Mouse (Mus musculus) urinary bladder, adult 2 months (tissue): ENCODE measurements at regions not wholly inside any gene's neighbourhood (a gene's known extent, or its start where the extent isn't known, plus 50 kb on each side); places are given as distances from the start of the nearest gene placed in this dataset.

Source experiments
- DNase-seq: peaks from one replicate; pipeline ENCODE4 v3.0.0; 2022; ENCODE audit warnings: low spot score

DNA sequence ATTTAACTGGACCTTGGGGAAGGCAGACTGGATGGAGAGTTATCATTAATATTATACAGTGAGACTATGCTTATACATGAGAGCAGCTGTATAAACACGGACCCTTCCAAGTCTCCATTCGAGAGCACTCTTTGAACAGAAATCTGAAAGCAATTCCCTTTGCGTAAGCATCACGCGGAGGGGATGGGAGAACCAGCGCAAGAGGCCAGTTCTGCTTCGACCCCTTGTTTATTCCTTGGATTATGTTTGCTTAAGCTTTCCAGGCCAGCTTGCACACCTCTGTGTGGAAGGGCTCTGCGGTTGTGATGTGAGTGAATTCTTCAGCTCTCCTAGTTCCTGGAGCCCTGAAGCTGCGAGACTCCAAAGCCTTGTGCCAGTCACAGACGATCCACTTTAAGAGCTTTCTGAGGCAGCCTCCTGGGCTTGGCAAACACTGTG is 109.2 kb upstream of the Fbxo11 start:
- no peak for DNase-seq

DNA sequence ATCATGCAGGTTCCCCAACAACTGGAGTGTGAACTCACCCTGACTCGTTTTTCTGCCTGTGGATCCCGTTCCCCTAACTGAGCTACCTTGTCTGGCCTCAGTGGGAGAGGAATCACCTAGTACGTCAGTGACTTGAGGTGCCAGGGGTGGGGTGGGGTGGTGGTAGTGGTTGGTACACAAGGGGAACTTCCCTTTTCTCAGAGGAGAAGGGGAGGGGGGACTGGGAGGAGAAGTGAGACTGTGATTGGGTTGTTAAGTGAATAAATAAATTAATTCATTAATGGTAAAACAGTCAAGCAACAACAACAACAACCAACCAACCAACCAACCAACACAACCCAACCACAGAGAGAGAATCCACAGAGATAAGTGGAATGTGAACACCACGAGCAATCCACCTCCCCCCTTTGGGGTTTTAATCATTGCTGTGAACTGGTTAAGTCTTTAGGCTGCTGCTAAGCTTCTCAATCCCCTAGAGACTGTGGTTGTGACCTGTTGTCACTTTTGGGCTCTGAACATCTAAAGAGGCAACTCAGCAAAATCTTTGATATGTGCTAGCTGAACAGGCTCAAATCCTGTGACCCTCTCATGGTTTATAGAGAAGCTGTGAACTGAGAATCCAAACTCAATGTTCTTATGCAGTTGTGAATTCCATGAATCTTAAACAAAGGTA is 111.0 kb upstream of the Fbxo11 start:
- no peak for DNase-seq

DNA sequence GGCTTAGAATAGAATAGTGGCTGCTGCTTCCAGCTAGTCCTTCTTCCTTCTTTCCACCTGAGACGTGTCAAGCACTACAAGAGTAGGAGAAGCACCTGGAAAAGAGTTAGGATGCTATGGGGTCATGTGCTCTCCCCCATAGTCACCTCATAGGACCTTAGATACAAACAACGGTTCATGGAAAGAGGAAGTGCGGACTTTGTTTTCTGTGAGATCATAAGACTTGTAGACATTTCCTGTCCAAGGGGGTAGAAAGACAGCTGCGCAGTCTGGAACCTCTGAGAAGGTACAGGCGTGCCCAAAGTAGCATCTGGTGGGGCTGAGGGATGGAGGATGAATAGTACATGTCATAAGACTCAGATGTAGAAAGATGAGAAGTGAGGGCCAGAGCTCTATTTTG is 125.6 kb upstream of the Fbxo11 start:
- DNase-seq = no peak

DNA sequence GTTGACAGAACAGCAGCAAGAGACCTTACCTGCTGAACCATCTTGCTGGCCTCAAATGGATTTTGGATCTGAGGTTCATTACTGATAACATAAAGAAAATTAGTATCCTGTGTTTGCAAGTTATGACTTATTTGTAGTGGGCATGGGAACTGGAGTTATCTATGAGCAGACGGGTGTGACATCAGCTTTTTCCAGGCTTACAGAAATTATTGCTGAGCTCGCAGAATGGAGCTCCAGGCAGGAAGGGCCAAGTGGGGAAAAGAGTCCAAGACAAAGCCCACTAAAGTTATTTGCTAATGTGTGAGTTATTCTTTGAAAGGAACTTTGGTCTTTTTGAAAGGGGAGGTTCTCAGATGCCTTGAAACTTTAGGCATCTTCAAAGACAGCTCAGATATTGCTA is 126.4 kb upstream of the Fbxo11 start:
- no peak for DNase-seq

DNA sequence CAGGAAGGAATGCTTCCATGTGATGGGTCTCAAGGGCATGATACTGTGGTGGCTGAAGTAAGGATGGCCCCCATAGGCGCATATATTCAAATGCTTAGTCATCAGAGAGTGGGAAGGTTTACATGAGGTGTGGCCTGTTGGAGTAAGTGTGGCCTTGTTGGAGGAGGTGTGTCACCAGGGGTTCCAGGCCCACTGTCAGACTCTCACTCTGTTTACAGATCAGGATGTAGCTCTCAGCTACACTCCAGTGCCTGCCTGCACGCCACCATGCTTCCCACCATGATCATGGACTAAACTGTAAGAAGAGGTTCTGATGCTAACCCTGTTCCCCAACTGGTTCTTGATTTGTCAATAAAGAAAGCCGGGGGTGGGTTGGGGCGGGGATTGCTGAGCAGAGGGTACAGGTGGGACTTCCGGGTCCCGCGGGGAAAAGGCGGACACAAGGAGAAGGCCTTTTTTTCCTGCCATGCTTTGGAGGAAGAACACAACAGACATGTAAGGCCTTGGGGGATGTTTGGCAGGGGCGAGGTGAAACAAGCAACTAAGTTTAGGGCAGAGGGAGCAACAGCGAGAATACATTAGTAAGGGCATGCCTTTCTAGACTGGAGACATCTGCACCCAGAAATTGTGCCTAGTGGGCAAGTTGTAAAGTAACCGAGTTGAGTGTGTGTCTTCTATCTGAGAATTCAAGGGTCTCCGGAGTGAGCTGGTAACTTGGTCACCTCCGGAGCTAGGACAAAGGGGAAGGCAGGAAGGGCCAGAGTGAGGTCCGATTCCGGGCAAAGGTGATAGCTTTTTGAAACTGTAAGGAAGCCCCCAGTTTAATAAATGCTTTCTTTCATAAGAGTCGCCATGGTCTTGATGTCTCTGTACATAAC is 127.1 kb upstream of the Fbxo11 start:
- DNase-seq = no peak

DNA sequence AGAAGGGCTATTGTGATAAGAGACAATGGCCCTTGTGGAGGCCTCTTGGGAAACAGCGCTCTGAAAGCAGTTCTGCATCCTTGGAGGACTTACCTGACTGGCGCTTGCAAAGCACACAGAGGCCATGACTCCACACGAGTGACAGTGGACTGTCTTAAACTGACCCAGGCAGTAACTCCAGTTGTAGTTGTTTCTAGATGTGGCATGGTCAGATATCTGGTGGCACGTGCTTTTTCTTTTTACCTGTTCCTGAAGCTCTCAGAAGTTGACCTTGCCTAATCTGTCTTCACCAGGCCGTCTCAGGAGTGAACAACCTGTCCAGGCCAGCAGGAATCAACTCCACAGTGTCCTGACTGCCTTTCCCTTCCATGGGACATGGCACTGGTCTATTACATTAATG is 129.6 kb upstream of the Fbxo11 start:
- DNase-seq = no peak

DNA sequence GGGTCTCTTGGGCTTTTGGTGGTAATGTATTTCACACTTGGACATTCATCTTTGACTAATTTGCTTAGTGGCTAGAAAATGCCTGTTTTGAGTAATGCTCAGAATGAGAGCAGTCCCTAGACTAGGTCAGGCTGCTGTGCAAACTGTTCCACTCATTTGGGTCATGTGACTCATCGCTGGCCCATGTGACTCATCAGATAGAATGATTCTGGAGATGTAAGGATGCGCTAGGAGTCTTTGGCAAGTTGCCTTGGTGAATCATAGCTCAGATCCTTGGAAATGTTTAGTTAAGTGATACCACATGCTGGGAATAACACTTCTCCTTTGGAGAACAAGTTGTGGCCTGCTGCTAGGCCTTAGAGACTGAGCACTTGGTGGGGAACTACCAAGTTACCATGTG is 130.2 kb upstream of the Fbxo11 start:
- DNase-seq = no peak

DNA sequence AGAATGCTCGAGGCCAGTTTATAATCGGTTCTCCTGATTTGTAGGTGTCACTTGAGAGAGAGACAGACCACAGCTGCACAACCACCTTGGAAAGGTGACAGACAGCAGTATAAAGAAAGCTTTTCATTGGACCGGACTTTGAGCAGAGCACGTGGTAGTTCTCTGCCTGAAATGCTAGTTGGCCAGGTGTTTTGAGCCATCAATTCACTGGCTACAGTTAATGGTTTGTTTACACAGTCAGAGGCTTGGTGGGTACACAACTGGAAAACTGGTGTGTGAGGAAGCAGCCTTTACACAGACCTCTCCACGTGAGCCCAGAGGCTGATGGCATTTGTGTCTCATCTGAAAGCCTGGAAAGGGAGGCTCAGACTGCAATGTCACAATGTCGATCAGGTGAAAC is 130.8 kb upstream of the Fbxo11 start:
- DNase-seq = no peak

DNA sequence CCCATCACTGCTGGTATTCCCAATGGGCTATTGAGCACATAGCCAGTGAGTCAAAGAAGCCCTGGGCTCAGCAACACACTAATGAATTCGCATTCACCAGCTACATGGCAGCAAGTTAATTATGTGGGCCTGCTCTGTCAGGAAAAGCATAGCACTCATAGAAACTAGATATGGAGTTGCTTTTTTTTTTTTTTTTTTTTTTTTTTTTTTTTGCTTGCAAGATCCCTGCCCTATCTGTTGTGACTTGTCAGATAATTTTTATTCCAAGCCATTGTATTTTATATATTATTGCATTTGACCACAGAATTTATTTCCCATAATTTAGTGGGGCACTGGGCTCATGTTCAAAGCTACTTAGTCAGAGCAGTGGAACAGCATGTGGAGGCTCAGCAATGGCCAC is 131.2 kb upstream of the Fbxo11 start:
- DNase-seq = no peak

DNA sequence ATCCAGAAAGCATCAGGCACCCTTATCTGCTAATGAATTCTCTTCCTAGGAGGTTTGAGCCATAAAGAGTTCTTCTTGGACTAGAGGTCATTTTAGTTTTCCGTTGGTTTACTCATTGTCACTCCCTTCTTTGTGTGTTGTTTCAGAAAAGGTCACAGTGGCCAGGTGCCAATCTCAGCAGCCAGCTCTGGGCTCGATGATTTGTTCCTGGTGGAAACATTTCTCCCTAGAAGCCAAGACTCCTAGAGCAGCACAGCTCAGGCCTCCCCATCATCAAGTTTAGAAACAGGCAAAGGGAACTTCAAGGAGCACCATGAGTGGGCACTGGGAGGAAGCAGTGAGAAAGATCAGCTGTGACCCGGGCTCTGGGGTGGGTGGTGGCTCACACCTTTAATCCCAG is 132.3 kb upstream of the Fbxo11 start:
- DNase-seq = no peak

DNA sequence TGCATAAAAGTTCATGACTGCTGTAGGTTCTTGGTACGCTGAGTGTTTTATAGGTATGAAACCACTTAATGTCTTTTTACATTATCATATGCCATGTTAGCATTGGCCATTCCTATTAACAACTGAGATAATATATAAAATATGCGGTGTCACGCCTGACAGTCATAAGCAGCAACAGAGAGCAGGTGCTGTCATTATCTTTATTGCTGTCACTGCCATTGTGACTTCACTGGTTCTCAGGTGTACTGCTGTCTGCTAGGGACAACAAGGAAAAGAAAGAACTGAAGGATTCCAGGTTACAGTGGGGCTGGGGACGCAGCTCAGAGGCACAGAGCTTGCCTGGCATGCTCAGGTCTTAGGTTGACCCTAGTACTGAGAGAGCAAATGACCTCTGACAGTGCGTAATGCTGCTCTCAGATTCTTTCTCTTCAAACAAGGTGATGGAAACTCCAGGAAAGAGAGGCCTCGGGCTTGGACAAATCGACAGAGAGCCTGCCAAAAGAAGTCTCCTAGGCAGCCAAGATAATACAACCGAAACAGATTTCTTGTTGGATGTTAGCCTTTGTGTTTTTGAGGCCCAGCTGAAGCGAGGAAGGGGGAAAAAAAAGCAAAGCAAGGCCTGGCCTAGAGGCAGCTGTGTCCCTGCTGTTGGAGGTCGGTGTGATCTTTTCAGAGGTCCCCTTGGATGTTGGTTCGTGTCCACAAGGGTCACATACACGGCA is 136.3 kb upstream of the Fbxo11 start:
- no peak for DNase-seq

DNA sequence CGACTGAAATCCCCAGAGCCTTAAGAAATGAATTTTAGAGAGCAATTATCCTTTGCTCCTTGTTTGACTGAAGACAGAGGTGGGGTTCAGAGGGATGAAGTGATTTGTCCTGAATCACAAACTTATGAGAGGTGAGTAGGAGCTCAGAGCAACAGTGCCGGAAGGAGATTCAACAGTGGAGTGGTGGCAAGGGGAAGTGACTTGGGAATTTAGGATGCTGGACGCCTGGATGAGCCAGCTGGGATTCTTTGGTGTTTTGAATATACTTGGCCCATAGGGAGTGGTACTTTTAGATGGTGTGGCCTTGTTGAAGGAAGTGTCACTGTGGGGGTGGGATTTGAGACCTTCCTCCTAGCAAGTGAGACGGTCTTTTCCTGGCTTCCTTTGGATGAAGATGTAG is 137.1 kb upstream of the Fbxo11 start:
- no peak for DNase-seq

DNA sequence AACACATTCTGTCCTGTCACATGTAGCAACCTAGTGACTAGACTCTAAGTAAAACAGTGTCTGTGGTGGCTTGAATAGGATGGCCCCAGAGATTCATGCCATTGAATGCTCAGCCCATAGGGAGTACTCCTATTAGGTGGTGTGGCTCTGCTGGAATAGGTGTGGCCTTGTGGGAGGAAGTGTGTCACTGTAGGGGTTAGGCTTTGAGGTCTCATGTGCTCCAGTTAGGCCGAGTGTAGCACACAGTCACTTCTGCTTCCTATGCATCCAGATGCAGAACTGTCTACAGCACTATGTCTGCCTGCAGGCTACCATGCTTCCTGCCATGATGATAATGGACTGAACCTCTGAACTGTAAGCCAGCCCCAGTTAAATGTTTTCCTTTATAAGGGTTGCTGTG is 144.5 kb upstream of the Fbxo11 start:
- no peak for DNase-seq

DNA sequence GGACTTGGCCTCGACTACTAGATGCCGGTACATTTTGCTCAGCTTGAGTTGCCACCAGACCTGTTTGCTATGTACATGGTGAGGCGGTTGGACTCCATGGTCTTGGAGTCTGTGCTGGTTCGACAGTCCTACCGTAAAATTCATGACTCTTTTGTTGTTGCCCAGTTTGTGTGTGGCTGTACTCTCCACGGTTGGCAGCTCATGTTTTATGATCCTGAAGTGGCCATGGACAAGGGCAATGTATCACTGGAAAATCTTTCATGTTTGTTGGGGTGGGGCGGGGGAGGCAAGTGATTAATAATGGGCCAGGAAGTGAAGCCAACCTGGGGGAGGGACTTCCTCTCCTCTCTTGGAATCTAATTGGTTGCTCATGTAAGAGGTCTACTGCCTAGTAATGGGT is 147.0 kb upstream of the Fbxo11 start:
- DNase-seq = no peak

DNA sequence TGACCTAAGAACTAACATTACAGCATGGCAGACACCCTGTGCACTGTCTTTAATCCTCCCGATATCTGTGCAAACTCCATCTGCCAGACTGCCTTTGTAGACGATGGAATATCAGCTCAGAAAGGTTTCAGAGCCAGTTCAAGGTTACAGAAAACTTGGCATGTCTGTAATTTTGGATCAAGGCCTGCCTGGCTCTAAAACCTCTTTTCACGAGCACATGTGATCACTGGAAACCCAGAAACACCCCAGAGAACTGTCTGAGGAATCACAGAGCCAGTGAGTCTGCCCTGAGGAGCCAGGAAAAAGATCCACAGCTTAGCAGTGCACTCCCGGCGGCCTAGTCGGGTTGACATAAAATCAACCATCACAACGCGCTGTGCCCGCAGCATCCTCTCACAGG is 149.7 kb upstream of the Fbxo11 start:
- DNase-seq = no peak

DNA sequence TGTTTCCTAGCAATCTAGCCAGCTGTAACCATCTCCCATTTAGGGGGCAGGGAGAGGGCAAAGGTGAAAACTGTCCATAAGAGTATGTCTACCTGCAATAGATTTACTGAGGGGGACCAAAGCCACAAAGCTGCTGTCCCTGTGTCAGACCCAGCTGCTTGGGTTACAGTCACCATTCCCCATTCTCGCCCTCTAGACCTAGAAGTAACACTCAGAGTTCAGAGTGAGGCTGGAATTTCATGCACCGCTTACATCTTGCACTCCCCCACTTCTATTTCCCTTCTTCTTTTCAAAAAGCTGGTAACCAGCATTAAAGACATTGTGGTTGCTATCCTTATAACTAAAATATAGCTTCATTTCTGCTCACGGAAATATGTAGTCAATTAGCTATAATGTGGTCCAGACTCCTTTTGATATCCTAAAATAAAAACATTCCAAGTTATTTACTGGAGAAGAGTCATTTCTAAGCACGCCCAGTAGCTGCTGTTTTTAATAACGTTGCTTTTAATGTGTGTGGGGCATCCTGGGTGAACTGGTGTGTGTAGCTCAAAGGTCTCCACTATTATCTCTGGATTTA is 157.4 kb upstream of the Fbxo11 start:
- DNase-seq = no peak

DNA sequence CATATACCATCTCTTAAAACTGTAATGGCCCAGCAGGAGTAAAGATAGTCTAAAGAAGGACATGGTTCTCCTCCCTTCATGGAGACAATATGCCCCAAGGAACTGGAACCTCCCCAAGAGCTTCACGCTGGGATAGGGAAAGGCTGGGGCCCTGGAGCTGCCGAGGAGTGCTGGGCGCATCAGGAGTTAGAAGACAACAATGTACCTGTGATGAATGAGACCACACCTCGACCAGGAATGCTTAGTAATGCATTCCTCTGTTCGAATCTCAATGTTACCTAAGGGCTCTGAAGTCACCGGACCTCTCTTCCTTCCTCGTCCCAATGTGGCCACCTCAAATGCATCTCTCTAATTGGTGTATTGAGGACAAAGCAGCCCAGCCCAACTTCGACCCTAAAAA is 175.4 kb upstream of the Fbxo11 start:
- DNase-seq = no peak

DNA sequence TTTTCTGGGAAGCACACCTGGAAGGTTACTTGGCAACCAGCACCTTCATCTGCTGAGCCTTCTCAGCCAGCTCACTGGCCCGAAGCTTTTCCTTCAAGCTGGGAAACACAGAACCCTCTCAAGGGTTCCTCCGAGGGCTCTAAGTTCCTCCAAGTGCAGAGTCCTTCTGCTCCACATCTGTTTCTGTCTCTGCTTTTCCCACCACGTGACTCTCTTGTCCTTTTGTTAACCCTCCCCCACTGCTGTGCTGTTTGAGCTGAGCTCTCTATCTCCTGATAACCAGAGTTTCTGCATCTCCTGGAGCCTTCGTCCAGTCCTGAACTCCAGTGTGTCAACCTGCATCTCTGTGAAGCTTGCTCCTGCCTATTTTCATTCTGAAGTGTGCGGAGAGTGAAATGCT is 183.5 kb upstream of the Fbxo11 start:
- DNase-seq = no peak

DNA sequence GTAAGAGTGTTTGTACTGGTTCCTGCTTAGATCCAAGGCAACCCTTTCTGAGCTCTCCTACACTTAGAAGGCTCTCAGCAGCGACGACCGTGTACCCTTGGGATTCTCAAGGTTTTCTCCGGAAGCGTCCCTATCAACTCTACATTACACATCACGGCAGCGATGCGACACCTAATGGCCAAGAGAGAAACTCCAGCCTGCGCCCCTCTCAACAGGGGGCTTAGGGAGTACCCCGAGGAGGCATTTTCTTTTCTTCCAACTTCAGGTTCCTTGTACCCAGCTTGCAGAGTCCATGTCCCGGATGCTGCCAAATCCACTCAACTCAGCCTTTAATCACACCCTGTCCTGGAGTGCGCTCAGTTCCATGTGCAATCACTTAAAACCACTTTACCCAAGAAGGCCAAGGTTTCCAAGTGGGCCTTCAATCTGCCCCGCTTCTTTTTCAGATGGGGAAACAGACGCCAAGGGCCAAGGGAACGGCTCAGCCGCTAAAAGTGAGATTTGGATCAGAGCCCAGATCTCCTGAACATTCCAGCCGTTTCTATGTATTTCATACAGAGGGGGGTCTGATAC is 186.9 kb upstream of the Fbxo11 start:
- no peak for DNase-seq

DNA sequence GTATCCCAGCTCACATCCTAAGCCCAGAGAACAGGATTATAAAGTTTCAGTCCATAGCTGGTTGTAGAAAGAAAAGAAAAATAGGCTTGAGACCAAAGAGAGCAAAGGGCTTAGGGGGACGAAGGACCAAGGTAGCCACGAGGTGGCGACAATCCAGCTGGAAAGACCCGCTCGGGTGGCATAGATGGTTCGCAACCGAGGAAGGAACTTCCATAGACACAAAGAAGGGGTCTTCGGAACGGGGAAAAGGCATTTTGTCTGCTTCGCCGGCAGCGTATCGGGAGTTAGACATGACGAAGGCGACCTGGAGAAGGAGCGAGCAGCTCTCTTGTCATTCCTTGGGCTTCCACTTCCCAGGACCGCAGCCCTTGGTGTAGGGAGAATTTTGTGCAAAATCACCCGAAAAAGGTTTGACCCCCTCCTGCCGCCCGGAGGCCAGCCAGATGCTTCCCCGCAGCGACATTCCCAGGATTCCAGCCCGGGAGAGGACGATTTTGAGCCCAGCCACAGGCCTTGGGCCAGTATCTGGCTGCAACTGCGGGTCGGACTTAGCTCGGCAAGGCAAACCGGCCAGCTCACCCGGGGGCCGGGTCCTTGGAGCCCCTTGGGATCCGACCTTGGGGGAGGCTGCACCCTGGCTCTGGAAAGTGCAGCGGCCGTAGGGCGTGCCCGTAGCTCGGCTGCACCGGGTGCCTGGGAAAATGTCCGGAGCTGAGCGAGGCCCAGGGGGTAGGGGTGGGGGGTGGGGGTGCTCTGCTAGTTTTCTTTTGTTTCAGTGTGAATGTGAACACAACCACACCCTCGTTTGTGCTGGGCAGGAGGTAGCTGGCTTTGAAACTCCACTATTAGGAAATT is 184.5 kb upstream of the Foxn2 start:
- peak; percentile 58 for DNase-seq
